Mouse (Mus musculus) spleen, postnatal 14 days (tissue): ENCODE measurements at regions not wholly inside any gene's neighbourhood (a gene's known extent, or its start where the extent isn't known, plus 50 kb on each side); places are given as distances from the start of the nearest gene placed in this dataset.

Source experiments
- DNase-seq, 2 experiments: peaks; one replicate each; pipeline ENCODE4 v3.0.0; 2021 to 2022; ENCODE audit warnings: low spot score in 2 of 2

GRCm38 (mm10) chr12:118415956-118416355 is 114.7 kb upstream of the Sp4 start:
- no peak for DNase-seq

- DNase-seq, result no peak
Measured at GRCm38 (mm10) chr12:118411767-118412430, 110.7 kb upstream of the Sp4 start.

- no peak for DNase-seq
Measured at GRCm38 (mm10) chr12:118410917-118411316, 109.7 kb upstream of the Sp4 start.

DNA sequence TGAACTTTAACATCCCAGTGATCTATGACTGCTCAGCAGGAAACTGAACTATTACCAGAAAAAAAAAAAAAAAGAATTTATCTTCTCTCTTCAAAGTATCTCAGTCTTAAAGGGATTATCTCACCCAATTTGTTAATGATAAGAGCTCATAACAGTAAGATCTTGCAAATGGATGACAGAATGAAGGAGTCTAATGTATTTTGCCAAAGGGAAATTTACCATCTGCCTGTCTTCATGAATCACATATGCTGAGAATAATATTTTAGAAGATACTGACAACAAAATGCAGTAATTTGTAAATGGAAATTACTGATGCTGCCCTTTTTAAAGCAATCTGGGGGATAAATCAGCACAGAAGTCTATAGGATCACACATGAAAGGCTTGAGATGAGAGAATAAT is 103.9 kb upstream of the Sp4 start:
- no peak for DNase-seq

DNA sequence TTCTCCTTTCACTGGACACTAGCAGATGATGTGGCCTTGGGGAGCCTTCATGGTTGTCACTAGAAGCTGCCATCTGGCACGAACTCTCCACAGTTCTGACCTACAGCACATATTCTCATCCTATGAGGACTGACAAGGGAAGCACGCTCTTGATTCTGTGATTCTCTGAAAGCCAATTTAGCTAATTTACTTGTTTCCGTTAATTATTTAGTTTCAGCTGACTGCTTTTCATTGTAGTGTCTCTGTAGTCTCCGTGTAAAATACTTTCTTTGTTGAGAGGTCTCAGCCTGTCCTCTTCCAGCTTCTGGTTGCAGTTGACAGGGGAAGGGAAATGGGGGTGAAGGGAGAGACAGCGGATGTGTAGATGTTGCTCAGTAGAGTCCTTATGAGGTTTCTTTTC is 102.9 kb upstream of the Sp4 start:
- no peak for DNase-seq

GRCm38 (mm10) chr12:118403519-118404087 is 102.4 kb upstream of the Sp4 start:
- no peak for DNase-seq

- no peak for DNase-seq
Measured at GRCm38 (mm10) chr12:118401377-118401776, 100.1 kb upstream of the Sp4 start.

GRCm38 (mm10) chr12:118391654-118392053 is 90.4 kb upstream of the Sp4 start:
- DNase-seq, result no peak

DNA sequence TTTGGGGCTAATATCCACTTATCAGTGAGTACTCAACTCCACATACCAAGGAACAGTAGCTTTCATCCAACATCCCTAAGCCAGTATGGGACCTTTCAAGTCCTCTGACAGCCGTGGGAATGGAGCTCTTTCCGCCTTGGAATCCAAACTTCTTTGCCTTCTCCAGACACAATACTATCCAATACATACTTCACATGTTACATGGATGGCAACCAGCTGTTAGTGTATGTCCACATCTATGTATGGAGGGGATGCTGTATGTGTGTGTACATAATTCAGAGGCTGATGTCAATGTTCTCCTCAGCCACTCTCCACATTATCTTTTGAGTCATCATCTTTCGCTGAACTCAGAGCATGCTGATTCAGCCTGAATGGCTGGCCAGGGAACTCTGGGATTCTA is 79.8 kb upstream of the Sp4 start:
- DNase-seq, result no peak

DNA sequence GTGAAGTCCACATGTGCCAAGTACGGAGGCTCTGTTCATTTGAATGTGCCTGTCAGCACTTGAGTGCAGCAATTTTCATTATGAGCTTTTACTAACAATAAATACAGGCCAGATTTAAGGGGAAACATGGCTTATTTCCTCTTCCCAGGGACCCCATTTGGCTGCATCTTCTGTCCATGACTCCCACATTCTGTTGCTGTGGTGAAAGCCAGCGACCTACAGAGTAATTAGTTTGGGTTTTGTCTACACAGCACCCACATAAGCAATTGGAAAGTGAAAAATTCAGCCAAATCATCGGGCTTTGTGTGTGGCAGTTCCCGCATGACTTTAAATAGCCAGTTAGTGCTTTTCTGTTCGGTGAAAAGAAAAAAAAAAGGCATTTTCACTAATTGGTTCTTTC is 76.7 kb upstream of the Sp4 start:
- DNase-seq, result no peak

DNA sequence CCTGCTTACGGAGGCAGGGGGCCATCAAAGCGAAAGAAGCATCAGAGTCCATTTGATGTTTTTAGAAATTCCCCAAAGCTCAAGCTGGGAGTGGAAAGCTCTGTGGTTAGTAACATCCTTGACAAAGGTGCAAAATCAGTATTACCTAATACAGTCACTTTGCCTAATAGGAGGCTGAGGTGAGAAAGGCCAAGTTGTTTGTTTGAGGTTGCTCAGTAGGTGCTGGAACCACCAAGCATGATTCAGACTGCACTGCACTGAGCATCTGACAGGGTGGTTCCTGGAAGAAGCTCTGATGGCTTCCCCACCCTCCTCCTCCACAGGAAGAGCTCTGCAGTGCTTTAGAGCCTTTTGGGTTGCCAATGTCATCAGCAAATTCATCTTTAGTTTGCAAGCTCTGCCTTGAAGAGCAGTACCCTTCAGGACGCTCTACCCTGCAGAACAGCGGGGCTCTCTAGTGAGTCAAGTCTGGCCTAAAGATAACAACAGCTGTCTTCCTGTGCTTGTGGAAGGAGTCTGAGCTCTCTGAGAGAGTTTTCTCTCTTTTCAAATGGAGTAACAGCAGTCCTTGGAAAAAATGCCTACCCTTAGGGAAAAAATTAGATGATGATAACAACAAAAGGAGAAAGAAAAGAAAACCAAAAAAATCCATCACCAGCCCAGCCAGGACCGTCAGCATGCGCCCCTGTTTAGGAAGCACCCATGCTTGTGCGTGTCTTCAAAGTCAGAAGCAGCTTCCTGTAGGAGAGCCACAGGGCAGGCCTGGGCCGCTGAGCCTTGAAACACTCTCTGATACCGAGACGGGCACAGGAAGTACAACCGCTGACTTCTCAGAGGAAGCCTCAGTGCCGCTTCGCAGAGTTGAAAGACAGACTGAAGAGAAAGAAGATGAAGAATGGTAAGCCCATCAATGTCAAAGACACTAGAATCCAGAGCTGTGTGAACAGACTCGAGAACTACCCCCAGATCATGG is 75.6 kb upstream of the Sp4 start:
- DNase-seq, result peak; percentile 41 to 45

- no peak for DNase-seq
Measured at GRCm38 (mm10) chr12:118373250-118373649, 72.0 kb upstream of the Sp4 start.

- no peak for DNase-seq
Measured at GRCm38 (mm10) chr12:118371905-118372304, 70.7 kb upstream of the Sp4 start.

DNA sequence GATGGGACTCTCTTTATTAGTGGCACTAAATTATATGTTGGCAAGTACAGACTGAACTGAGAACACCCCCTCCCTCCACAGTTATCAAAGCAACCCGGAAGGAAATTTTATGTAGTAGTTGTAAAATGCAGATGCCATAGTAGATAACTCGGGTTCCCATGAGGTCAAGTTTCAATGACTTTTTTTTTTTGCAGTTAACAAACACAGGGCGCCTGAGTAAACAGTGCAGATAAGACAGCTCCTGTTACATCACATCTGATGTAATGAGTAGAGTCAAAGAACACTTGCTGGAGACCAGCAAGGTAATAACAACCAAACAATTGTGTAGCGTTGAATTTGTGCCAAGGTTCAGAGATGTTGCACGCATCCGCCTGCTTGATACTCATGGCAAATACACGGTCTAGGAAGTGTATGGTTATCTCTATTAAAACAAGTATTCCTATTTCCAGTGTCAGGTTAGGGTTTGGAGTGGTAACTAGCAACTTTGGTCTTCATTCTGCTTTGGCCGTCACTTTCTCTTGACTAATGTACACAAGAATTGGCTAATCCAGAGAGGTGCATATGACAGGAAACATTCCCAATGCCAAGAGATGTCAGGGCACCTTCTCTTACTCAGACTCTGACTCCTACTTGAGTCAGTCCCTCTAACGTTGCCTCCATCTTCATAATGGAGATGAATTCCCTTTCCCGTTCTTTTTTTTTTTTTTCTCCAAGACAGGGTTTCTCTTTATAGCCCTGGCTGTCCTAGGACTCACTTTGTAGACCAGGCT is 66.3 kb upstream of the Sp4 start:
- DNase-seq, result no peak

DNA sequence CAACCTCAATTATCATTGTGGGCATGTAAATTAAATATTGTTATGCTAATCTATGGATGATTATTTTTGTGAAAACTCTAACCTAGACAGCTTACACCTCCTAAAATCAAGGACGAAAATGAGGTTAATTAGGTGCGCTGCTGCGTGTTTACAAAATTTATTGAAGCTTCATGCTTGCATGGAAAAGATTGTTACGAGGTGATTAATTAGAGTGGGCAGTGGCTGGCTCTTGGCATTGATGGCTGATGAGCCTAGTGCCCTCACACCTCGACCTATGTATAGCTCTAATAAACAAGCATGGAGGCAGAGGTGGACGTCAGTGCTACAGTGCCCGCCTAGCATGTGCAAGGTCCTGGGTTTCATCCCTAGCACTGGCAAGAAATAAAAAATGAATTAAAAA is 51.6 kb upstream of the Sp4 start:
- no peak for DNase-seq

DNA sequence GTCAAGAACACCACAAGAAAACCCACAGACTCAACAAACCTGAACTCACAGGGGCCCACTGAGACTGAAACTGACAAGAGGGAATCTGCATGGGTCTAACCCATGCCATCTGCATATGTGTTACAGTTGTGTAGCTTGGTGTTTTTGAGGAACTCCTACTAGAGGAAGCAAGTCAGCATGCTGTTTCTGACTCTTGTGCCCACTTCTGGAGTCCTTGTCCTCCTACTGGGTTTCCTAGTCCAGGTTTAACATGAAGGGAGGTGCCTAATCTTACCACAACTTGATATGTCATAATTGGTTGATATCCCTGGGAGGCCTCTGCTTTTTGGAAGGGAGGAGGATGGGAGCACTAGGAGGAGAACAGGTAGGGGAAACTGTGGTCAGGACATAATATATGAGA is 50.2 kb upstream of the Sp4 start:
- no peak for DNase-seq
